Mouse (Mus musculus) liver, embryonic 11.5 days (tissue): ENCODE data around the gene Gfpt1. TPM values are rescaled to one million over a fixed set of nuclear protein-coding genes. Genes with fewer than 3 reads are reported as not detected.

Experiments
- ATAC-seq: fragments of 200-750 bp; cut with Nextera tagmentation; replicated peaks from 2 replicates; pipeline ENCODE4 v1.8.0; 2017; ENCODE audit warnings: moderate number of reproducible peaks, mild to moderate bottlenecking, moderate TSS enrichment, moderate library complexity; ENCODE audit not compliant: low FRiP score
- DNase-seq: peaks from one replicate; pipeline ENCODE4 v3.0.0-alpha.2; 2017; ENCODE audit warnings: low spot score
- H3K27ac ChIP-seq: fragments of 300-500 bp; sonication (generic); 2 replicates; pipeline ENCODE4 v1.5.1; 2014; ENCODE audit warnings: mild to moderate bottlenecking, low read depth, low read length, control low read depth
- H3K27me3 ChIP-seq: fragments of 300-500 bp; sonication (generic); replicated peaks from 2 replicates; pipeline ENCODE4 v1.6.1; 2014; ENCODE audit warnings: low read length, mixed read lengths; ENCODE audit not compliant: control insufficient read depth, insufficient read depth
- H3K36me3 ChIP-seq: fragments of 300-500 bp; sonication (generic); 2 replicates; pipeline ENCODE4 v1.6.1; 2014; ENCODE audit warnings: mild to moderate bottlenecking, low read length, moderate library complexity, mixed read lengths; ENCODE audit not compliant: control insufficient read depth, insufficient read depth
- H3K4me1 ChIP-seq: fragments of 300-500 bp; sonication (generic); replicated peaks from 2 replicates; pipeline ENCODE4 v1.6.1; 2014; ENCODE audit warnings: low read length, mixed read lengths; ENCODE audit not compliant: control insufficient read depth, insufficient read depth
- H3K4me2 ChIP-seq: fragments of 300-500 bp; sonication (generic); 2 replicates; pipeline ENCODE4 v1.6.1; 2014; ENCODE audit warnings: mild to moderate bottlenecking, control low read depth, moderate library complexity
- H3K4me3 ChIP-seq: fragments of 300-500 bp; sonication (generic); 2 replicates; pipeline ENCODE4 v1.5.1; 2014; ENCODE audit warnings: low read depth, low read length, control low read depth
- H3K9ac ChIP-seq: fragments of 300-500 bp; sonication (generic); 2 replicates; pipeline ENCODE4 v1.6.1; 2014; ENCODE audit warnings: low read depth, low read length, control low read depth
- H3K9me3 ChIP-seq: fragments of 300-500 bp; sonication (generic); 2 replicates; pipeline ENCODE4 v1.6.1; 2016; ENCODE audit warnings: low read length, inconsistent platforms, mixed read lengths; ENCODE audit not compliant: control insufficient read depth
- WGBS: fragments of 180-500 bp; shearing (Covaris S2); extraction: QIAGEN DNeasy Blood & Tissue Kit; methylation state at CpG from one replicate; pipeline ENCODE4 v1.1.7; 2014; 5-methylcytosine and 5-hydroxymethylcytosine counted together
- polyA plus RNA-seq: library from polyadenylated mRNA; unstranded; fragments of >200 nt; fragmentation: Nextera tagmentation; extraction: Ambion mirVana; gene quantifications from 2 replicates; pipeline ENCODE4 v1.2.1, GENCODE M21; 2014

The Gfpt1 gene
- 15.8 and 18.3 TPM in 2 replicates for polyA plus RNA-seq

- H3K36me3 ChIP-seq = no peaks in the 10 kb centered on the region
- H3K9me3 ChIP-seq = no peaks in the 10 kb centered on the region
- H3K9ac ChIP-seq = peak within 1 kb of the TSS; percentile 86
- peaks cover 18% of the 10 kb centered on the region for H3K4me1 ChIP-seq
- H3K4me3 ChIP-seq = peak within 1 kb of the TSS; percentile 90
- peak within 1 kb of the TSS; percentile 66 for H3K4me2 ChIP-seq
- DNase-seq = peak; percentile 93
- ATAC-seq = peak; percentile 97
- no peaks in the 10 kb centered on the region for H3K27me3 ChIP-seq
- H3K27ac ChIP-seq = peak within 1 kb of the TSS; percentile 100
- under 1% methylated on average over 68 of the region's 68 CpGs for WGBS
Measured at GRCm38 (mm10) chr6:87042337-87043130, at the start of gene Gfpt1. Gene Gfpt1, plus strand, starts transcription at chr6:87042846.

GRCm38 (mm10) chr6:86994254-86994653, 48.4 kb upstream of the Gfpt1 start:
- Histone ChIP-seq H3K27ac (no peak overlapping the region), H3K4me3 (no peak overlapping the region), H3K9me3 (no peaks in the 10 kb centered on the region), H3K4me1 (no peaks in the 10 kb centered on the region), H3K36me3 (peaks cover 3% of the 10 kb centered on the region; the same call in 1 of the 2 replicates), H3K9ac (no peak overlapping the region), H3K27me3 (no peaks in the 10 kb centered on the region), H3K4me2 (no peak overlapping the region)
- DNase-seq (no peak), ATAC-seq (no peak)
- 53% methylated on average over 4 of the region's 4 CpGs for WGBS

GRCm38 (mm10) chr6:86996629-86997307, 45.9 kb upstream of the Gfpt1 start:
- Histone ChIP-seq H3K4me2 (no peak overlapping the region), H3K4me1 (no peaks in the 10 kb centered on the region), H3K9me3 (no peaks in the 10 kb centered on the region), H3K27me3 (no peaks in the 10 kb centered on the region), H3K27ac (no peak overlapping the region), H3K36me3 (peaks cover 3% of the 10 kb centered on the region; the same call in 1 of the 2 replicates), H3K9ac (no peak overlapping the region), H3K4me3 (no peak overlapping the region)
- WGBS = 88% methylated on average over 5 of the region's 5 CpGs
- DNase-seq (no peak), ATAC-seq (no peak)

GRCm38 (mm10) chr6:86997360-86997759, 45.3 kb upstream of the Gfpt1 start:
- ATAC-seq (no peak), DNase-seq (no peak)
- H3K36me3 ChIP-seq = peaks cover 3% of the 10 kb centered on the region; the same call in 1 of the 2 replicates
- no peaks in the 10 kb centered on the region for H3K27me3 ChIP-seq
- WGBS = 87% methylated on average over 6 of the region's 6 CpGs
- no peak overlapping the region for H3K4me3 ChIP-seq
- no peaks in the 10 kb centered on the region for H3K4me1 ChIP-seq
- H3K27ac ChIP-seq = no peak overlapping the region
- H3K9ac ChIP-seq = no peak overlapping the region
- no peaks in the 10 kb centered on the region for H3K9me3 ChIP-seq
- H3K4me2 ChIP-seq = no peak overlapping the region

- no peak for DNase-seq
- Histone ChIP-seq H3K4me1 (no peaks in the 10 kb centered on the region), H3K9me3 (no peaks in the 10 kb centered on the region), H3K9ac (no peak overlapping the region), H3K36me3 (no peaks in the 10 kb centered on the region; the same call in 1 of the 2 replicates), H3K4me3 (no peak overlapping the region), H3K4me2 (no peak overlapping the region), H3K27me3 (no peaks in the 10 kb centered on the region), H3K27ac (0 out of 2 replicates have a peak overlapping the region, but pooled peaks have one; percentile 25)
- WGBS = 89% methylated on average over 6 of the region's 6 CpGs
- no peak for ATAC-seq
Measured at GRCm38 (mm10) chr6:87001995-87002394, 40.7 kb upstream of the Gfpt1 start.

GRCm38 (mm10) chr6:87002521-87003055, 40.1 kb upstream of the Gfpt1 start:
- 0 out of 2 replicates have a peak, but pooled peaks have one; percentile 49 for ATAC-seq
- 0 out of 2 replicates have a peak overlapping the region, but pooled peaks have one; percentile 25 for H3K27ac ChIP-seq
- DNase-seq = peak; percentile 69

GRCm38 (mm10) chr6:87004099-87004498, 38.5 kb upstream of the Gfpt1 start:
- WGBS = 65% methylated on average over 2 of the region's 2 CpGs
- no peak overlapping the region for H3K4me3 ChIP-seq
- no peaks in the 10 kb centered on the region for H3K36me3 ChIP-seq
- no peak overlapping the region for H3K9ac ChIP-seq
- no peak overlapping the region for H3K4me2 ChIP-seq
- H3K9me3 ChIP-seq = no peaks in the 10 kb centered on the region
- DNase-seq (no peak), ATAC-seq (no peak)
- no peaks in the 10 kb centered on the region for H3K4me1 ChIP-seq
- H3K27ac ChIP-seq = no peak overlapping the region
- H3K27me3 ChIP-seq = no peaks in the 10 kb centered on the region

More at GRCm38 (mm10) chr6:87002521-87003055, 40.1 kb upstream of the Gfpt1 start:
- Histone ChIP-seq H3K9ac (no peak overlapping the region), H3K9me3 (no peaks in the 10 kb centered on the region), H3K36me3 (no peaks in the 10 kb centered on the region), H3K4me3 (no peak overlapping the region), H3K4me1 (no peaks in the 10 kb centered on the region), H3K27me3 (no peaks in the 10 kb centered on the region), H3K4me2 (no peak overlapping the region)
- 43% methylated on average over 8 of the region's 8 CpGs for WGBS

GRCm38 (mm10) chr6:87005577-87005976, 37.1 kb upstream of the Gfpt1 start:
- Histone ChIP-seq H3K27me3 (no peaks in the 10 kb centered on the region), H3K9me3 (no peaks in the 10 kb centered on the region), H3K9ac (no peak overlapping the region), H3K4me1 (peaks cover 3% of the 10 kb centered on the region), H3K36me3 (no peaks in the 10 kb centered on the region), H3K27ac (no peak overlapping the region), H3K4me2 (no peak overlapping the region), H3K4me3 (no peak overlapping the region)
- DNase-seq (no peak), ATAC-seq (no peak)
